Mouse (Mus musculus) urinary bladder, postnatal 4 days (tissue): ENCODE measurements at regions not wholly inside any gene's neighbourhood (a gene's known extent, or its start where the extent isn't known, plus 50 kb on each side); places are given as distances from the start of the nearest gene placed in this dataset.
"Not testable (repeated sequence)": the region's sequence is repeated elsewhere in the genome, so short reads cannot be mapped to it uniquely, and the experiment has no call there.

Experiments used
- DNase-seq, 2 experiments: peaks; one replicate each; pipeline ENCODE4 v3.0.0; 2021 to 2022; ENCODE audit warnings: low spot score in 2 of 2

DNA sequence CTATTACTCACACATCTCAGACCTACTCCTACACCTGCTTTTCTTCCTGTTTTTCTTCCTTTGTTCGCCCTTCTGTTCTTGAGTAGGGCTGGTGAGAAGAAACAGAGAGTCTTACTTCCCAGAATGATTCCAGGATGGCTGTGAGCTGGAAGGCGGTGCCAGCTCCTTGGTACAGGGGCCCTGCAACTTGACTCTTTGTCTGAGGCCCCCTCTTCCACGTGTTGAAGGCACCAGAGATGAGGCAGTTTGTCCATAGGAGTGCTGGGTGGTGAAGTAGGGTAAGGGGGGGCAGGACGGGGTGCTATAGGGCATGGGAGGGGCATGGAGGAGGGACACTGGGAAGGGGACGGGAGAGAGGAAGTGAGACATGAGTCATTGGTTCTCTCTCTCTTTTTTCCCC is 60.8 kb downstream of the Dmrta2 start:
- no peak for DNase-seq

DNA sequence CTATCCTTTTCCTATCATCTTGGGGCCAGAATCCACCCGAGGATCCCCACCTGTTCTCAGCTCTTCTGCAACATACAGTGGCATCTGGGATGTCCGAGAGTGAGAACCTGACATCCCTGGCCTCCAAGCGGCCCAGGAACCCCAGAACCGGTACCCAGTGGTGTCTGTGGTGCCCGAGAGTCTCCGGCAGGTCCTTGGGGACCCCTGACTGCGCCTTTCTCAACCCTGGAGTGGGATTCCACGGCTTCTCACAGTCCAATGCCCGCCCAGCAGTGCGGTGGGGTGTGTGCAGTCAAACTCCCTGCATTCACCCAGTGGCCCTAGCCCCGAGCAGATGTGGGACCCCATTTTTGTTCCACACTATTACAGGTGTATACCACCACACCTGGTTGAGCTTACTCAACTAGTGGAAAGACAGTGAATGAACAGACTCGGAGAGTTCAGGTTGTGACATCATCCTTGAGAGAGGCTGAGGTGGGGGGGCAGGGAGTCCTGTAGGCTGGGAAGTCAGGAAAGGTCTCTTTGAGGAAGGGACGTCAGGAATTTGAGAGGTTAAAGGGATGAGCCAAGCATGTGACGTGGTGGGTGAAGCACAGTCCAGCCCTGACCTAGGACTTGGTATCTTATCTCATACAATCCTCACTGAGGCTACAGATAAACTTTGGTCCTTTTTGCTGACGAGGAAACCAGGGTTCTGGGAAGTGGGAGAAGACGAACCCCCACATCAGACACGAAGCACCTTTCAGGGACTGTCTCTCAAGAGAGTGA is 67.2 kb downstream of the Dmrta2 start:
- no peak for DNase-seq

DNA sequence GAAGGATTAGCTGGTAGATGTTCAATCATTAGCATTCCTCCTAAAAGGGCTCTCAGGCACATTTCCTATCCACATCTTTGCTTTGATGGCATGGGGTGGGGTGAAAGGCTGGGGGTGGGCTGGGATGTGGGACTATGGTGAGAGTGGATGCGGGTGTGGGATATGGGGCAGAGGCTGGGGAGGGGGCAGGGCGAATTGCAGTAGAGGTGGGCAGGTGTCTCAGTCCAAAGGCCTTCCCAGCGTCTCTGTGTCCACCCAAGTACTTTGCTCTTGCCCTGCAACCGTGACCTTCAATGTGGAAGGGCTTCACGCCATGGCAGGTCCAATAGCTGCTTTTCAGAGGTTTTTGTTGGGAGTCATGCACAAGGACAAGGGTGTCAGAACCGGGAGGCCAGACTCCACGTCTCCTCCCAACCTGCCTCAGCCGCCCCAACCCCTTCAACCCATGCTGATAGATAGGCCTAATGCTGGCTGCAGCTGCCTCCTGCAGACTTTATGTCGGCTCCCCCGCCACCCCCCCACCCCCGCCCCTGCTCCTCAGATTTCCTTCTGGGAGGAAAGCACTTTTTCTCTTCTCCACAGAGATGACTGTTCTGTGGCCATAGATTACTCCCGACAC is 67.9 kb downstream of the Dmrta2 start:
- DNase-seq = no peak

DNA sequence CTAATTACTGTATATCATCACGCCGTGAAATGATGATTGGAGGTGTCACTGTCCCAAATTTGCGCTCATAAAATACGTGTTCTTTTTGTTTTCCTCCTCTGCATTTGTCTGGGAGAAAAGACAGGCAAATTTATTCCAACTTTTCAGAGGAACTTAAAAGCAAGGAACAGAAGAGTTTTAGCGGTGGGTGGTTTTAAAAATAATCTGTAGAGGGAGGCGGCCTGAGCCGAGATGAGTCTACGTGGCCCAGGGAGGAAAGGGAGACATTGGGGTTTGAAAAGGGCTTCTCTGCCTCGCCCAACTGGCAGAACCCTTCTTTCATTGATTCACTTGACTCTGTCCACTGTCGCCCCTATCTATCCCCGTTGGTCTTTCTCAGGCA is 68.4 kb downstream of the Dmrta2 start:
- DNase-seq = no peak

DNA sequence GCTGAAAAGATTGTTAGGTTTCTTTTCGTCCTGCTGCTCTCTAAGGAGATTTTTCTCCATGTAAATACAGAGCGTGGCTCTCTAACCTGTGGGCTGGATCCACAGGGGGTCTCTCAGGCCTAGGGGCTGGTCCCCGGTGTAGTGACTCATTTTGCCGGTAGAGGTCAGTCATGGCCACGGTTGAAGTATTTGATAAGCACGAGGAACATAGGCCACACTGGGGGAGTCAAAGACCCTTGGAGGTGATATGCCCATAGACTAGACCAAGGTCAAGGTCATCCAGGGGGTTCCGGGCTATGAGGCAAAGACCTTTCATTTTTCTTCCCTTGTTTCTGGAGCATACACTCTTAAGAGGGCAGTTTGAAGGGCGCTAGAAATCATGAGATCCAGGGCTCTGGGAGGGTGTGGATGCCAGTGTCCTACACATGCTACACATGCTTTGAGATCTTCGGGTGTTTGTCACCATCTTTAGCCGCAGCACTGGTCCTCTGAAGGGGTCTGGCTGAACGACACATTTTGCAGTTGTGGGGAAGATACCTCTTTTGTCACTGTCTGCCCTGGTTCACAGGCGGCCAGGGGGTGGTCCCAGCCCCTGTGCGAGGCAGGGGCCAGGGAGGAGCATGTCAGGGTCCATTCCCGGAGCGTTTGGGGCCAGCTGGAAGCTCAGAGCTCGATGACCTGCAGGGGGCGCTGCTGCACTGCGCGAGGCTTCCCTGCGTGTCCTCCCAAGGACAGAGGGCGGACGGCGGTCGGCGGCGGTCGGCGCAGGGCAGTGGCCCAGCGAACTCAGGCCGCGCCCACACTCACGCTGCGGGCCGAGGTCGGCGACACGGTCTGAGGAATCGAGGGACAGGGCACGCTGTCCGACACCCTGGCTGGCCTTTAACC is 72.8 kb downstream of the Dmrta2 start:
- DNase-seq = peak; percentile 75 to 90

DNA sequence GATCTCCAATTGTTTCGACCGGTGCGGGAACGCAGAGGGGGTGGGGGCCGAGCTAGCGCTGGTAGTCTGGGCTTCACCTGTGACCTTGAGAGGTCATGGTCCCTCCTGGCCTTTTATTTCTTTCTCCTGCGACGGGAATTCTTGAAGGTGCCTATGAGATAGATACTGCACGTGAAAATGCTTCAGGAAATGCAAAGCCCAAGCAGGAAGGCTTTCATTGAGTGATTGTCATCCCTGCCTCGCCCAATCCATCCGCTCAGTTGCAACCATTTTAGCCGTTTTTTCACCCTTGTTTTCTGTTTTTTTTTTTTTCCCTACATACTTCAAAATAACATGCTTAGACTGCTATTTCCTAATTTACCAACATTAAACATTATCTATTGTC is 73.4 kb downstream of the Dmrta2 start:
- DNase-seq = no peak

DNA sequence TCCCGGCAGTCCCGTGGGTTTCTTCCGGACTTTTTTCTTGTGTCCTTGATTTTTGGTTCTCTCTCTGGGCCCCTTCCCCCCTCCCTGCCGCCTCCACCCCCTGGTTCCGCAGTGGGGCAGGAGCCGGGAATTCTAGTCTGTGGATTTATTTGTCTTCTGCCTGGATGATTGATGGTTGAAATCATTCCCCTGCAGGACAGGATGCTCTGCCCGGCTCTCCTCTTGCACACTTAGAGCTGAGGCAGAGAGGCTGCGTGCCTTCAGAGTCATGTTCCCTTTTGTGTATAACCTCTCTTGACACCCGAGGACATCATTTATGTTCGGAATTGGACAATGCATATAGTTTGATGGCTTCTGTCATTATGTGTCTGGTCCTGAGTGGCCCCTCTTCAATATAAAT is 74.0 kb downstream of the Dmrta2 start:
- DNase-seq = no peak

DNA sequence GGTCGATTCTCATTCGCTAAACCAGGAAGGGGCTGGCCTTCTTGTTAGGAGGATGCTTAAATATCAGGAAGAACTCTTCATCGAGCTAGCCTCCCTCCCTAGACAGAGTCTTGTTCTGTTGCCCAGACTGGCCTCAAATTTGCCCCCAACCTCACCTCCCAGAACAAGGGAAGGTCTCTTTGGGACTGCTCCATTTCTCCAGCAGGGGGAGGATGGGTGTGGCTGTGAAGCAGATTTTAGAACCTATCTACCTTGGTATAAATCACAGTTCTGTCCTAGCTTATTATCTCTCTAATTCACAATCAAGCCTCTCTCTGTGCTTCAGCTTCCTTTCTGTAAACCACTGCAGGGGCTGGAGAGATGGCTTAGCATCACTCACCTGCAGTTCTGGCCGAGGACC is 75.1 kb downstream of the Dmrta2 start:
- peak in 1 of 2 experiments; percentile 29 for DNase-seq

DNA sequence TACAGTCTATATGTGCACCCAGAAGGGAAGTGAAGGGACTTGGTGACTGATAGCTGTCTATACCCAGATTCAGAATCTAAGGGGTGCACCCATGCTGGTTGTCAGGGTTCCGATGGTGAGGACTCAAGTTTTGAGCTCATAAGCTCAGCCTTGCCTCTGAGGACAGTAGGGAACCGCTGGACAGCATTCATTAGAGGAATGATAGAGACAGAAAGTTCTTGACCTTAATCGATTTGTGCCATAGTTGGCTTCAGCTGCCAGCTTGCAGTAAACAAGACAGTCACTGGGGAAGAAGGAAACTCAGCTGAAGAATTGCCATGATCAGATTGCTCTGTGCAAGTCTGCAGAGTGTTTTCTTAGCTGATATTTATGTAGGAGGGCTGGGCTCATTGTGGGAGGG is 96.0 kb downstream of the Dmrta2 start:
- DNase-seq = no peak

DNA sequence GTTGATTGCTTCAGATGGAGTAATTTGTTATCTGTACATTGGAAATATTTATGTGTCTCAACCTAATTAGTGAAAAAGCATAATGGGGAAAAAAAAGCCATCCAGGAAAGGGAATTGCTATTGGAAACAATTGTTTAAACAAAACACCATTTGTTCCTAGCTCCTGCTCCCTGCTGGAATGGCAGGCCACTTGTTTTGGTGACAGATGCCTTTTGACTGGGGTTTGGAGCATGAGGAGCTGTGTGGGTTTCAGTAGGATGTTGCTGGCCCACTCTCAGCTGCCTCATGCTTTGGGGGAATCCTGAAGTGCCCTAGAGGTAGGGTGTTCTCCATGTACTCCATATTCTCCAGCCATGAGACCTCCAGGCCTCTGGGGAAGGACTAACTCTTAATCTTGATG is 105.5 kb downstream of the Dmrta2 start:
- DNase-seq = no peak

DNA sequence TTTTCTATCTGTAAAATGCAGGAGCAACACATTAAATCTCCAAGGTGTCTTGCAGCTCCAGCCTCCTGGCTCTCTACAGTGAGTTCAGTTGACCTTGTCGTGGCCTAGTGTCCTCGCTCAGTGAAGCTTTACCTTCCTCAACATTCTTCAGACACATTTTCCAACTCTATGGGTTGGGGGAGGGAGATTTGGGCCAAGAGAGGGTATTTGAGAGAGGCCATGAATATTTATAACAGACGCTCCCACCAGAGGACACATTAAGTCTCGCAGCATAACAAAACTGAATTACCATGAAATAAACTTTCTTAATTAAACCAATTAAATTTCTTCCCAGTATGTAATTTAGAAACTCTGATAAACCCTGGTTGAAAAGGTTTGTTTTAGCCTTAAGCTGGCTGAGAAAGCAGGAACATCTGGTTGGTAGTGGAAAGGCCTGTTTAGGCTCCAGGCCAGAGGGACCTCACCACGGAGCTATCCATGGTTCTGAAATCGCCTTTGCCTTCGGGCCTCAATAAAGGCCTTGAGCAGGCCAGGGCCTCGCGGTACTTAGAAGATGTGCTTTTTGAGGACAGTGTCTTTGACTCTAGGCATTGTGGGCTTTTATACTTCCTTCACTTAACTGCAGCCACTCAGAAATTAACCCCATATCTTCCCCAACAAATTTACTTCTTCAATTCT is 109.9 kb downstream of the Dmrta2 start:
- peak; percentile 26 to 70 for DNase-seq

DNA sequence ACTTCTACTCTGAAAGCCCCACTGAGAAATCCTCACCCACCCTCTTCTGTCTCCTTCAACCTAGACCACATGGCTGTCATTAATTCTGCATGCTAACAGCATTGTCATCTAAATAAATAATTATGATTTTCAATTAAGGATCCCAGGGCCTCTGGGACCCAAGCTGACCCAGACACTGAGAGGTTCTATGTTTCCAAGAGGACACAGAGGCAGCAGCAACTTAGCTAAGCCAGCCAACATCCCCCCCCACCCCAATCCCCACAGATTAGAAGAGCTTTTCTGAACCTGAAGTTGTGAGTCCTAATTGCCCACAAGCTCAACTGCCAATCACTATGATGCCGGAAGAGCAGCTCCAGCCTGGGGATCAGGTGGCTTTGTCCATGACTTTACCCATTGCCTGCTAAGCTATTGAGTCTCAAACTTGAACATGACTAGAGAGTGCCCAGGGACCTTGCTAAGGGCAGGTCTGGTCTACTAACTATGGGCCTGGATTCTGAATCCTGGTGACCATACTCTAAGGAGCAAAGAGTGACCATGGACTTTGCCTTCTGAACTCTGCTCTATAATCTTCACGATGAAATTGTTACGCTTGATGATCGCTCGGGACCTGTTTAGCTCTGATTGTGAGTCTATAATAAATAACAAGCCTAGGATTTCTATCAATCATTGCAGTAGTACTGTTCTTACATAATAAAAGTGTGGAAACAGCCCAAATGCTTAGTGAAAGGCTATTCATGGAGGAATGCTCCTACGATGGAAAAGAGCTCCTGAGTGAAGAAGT is 115.4 kb downstream of the Dmrta2 start:
- no peak for DNase-seq

DNA sequence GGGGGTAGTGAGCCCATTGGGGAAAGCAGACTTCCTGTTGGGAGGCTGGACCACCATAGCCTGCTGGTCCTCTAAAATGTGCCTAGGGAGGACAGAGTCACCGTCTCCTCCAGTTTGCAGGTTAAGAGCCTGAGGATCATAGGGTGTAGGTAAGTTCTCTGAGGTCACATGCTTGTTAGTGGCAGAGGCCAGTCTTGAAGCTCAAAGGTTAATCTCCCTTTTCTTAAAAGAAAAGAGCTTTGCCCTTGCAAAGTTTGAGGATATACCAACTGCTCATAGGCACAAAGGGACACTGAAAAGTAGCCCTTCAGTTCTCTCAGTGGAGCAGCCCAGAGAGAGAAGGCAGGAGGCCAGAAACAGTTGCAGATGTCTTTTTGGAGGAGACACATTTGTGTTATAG is 116.7 kb downstream of the Dmrta2 start:
- no peak for DNase-seq

DNA sequence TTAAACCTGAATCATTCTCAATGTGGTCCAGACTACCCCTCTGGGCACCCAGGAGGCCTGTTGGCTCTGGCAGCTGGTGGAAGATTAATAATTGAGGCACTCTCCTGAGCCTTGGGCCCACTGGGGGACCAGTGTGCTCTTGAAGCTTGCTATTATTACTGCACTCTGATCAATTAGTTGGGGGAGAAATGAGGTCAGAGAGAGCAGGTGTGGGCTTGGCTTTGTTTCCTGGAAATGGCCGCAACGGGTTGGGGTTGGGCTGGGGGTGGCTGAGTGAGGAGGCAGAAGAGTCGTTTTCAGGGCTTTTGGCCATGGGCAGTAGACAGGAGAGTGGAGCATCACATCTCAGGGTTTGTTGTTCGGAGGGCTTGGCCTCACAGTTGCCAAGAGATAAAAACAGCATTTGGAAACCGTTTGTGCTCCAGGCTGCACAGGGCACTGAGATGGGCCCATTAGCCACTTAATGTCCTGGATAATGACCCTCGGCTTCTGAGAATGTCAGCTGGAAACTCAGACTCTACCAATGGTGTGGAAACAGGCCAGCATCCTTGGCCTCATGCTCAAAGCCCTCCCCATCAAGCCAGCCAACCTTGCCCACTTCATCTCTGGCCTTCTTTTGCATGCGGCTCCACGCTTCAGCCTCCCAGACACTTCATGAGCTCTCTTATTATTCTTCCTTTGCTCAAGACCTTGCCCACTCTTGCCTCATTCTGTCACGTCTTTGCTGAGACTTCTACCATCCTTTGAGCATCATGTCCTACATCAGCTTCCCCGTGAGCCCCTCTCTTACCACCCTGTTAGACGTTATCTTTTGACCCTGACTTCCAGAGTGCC is 118.1 kb downstream of the Dmrta2 start:
- no peak for DNase-seq

DNA sequence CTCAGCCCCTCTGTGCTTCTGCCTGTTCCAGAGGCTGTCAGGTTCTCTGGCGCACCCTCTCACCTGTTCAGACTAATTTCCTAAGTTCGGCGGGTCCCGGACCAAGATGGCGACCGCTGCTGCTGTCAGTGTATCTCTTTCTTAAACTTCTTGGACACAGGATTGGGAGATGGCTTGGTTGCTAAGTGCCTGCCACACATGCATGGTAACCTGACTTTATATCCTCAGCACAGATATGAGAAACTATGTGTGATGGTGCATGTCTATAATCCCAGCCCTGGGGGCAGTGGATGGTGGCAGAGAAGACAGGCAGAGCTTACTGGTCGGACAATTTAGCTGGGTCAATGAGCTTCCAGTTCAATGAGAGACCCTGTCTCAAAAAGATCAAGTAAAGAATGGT is 126.3 kb downstream of the Dmrta2 start:
- not testable (repeated sequence) for DNase-seq

DNA sequence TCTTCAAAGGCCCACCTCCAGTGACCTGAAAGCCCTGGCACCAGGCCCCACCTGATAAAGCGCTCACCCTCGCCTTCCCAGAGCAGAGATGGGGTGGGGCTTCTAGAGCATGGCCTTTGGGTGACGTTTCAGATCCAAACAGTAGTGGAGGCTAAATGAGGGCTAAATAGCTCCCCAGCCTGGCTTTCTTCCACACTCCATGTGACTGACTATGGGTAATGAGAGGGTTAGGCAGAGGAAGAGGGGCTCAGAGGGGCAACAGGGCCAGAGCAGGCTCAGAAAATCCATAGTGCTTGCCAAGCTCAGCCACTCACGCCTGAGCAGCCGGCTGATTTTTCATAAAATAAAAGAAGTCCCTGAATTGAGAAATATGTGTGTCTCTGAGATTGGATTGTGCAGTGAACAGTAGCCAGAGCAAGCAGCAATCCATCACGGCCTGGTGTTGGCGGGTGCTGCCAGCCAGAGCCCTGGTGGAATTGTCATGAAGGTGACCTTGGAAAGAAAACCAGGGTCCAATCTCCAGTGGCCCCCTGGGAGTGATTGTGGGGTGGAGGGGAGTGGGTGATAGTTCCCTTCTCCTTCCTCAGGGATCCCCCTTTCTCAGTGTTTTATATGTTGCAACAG is 128.9 kb downstream of the Dmrta2 start:
- no peak for DNase-seq

DNA sequence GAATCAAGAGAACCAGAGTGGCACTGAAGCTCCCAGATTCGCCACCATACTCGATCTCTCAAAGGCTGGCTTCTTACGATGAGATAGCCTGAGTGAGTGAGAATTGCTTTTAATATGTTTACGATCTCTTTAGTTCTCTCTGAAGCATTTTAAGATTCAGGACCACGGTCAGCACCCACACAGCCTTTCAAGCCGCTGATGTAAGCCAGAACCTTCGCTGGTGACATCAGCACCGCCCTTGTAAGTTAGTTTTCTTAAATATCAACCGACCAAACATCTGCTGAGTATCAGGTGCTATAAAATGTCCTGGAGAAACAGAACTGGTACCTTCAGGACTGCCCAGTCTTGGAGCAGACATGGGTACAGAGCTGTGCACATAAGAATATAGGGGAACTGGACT is 141.6 kb downstream of the Dmrta2 start:
- no peak for DNase-seq

DNA sequence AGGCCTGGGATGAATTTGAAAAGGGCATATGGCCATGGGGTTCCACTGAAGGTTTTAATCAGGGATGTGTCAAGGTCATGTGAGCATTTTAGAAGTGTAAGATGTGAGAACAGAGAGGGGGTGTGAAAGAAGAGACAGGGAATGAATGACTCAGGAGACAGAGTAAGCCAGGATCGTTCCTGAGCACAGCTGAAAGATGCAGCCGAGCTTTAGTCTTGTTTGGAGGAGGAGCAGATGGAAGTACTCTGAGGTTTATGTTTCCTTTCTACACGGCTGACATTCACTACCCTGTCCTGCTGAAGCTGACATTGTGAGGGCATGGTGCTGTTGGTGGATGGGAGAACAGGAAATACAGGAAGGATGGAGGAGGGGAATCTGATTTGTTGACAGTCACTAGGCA is 142.0 kb downstream of the Dmrta2 start:
- DNase-seq = no peak

DNA sequence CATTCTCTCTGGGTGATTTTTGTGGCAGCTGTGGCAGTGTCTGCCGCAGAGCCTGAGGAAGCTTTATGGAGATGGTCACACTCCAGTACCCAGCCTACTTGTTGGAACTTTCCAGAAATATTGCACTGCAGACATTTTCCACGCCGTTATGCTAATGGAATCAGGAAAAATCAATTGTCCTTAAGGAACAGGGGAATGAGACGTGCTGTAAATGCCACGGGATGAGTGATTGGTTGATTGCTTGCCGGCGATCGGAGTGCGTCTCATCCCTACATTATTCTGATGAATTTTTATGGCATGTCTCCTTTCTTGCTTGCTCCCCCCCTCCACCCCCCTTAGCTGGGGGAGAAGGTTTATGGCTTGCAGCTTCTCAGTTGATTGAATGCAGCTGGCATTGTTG is 142.9 kb downstream of the Dmrta2 start:
- DNase-seq = no peak

DNA sequence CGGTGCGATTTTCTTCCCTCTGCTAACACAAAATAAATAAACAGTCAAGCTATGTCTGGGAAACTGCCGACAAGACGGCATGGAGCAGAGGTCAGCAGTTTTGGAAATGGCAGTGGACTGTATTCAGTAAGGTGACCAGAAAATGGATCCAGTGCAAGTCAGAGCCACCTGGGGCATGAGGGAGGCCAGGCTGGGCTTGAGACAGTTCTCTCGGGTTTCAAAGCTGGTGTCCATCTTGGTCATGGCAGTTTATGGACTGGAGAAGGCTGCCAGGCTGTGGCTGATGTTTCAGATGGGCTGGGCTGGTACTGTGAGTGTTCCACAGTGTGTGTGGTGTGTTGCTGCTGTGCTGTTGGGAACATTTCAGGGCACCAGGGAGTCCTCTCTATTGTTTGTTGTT is 143.6 kb downstream of the Dmrta2 start:
- no peak for DNase-seq
